Mouse (Mus musculus) forebrain, embryonic 15.5 days (tissue): Measurements from ENCODE around the gene Lingo1. TPM values are rescaled to one million over a fixed set of nuclear protein-coding genes. Genes with fewer than 3 reads are reported as not detected.

Experiments
- ATAC-seq: fragments of 200-750 bp; cut with Nextera tagmentation; replicated peaks from 2 replicates; pipeline ENCODE4 v1.8.0; 2017; ENCODE audit warnings: mild to moderate bottlenecking, moderate TSS enrichment, moderate library complexity
- H3K27ac ChIP-seq: fragments of 300-500 bp; sonication (generic); replicated peaks from 2 replicates; pipeline ENCODE4 v1.5.1; 2015; ENCODE audit warnings: mild to moderate bottlenecking, inconsistent platforms
- H3K27me3 ChIP-seq: fragments of 300-500 bp; sonication (generic); 2 replicates; pipeline ENCODE4 v1.6.1; 2015; ENCODE audit warnings: inconsistent platforms
- H3K36me3 ChIP-seq: fragments of 300-500 bp; sonication (generic); 2 replicates; pipeline ENCODE4 v1.6.1; 2015; ENCODE audit warnings: mild to moderate bottlenecking, inconsistent platforms
- H3K4me1 ChIP-seq: fragments of 300-500 bp; sonication (generic); 2 replicates; pipeline ENCODE4 v1.6.1; 2015; ENCODE audit warnings: inconsistent platforms
- H3K4me2 ChIP-seq: fragments of 300-500 bp; sonication (generic); replicated peaks from 2 replicates; pipeline ENCODE4 v1.6.1; 2015; ENCODE audit warnings: mild to moderate bottlenecking, inconsistent platforms
- H3K4me3 ChIP-seq: fragments of 300-500 bp; sonication (generic); 2 replicates; pipeline ENCODE4 v1.5.1; 2015; ENCODE audit warnings: mild to moderate bottlenecking, inconsistent platforms
- H3K9ac ChIP-seq: fragments of 300-500 bp; sonication (generic); replicated peaks from 2 replicates; pipeline ENCODE4 v1.6.1; 2015; ENCODE audit warnings: mild to moderate bottlenecking, inconsistent platforms
- H3K9me3 ChIP-seq: fragments of 300-500 bp; sonication (generic); 2 replicates; pipeline ENCODE4 v1.6.1; 2016; ENCODE audit warnings: inconsistent platforms
- WGBS: fragments of 180-500 bp; shearing (Covaris S2); methylation state at CpG from one replicate; pipeline ENCODE4 v1.1.7; 2015; ENCODE audit warnings: mixed read lengths; 5-methylcytosine and 5-hydroxymethylcytosine counted together
- polyA plus RNA-seq: library from polyadenylated mRNA; unstranded; fragments of >200 nt; fragmentation: Nextera tagmentation; extraction: Ambion mirVana; gene quantifications from 2 replicates; pipeline ENCODE4 v1.2.1, GENCODE M21; 2015

The Lingo1 gene
- polyA plus RNA-seq, 1 experiment from 2014 or later: 38.4 TPM

GRCm38 (mm10) chr9:56620512-56621371 lies 175.5 kb downstream of the Lingo1 start:
- peaks cover 19% of the 10 kb centered on the region for H3K27me3 ChIP-seq
- ATAC-seq: no peak
- H3K4me3 ChIP-seq: no peak overlapping the region
- peaks cover 10% of the 10 kb centered on the region; the same call in 1 of the 2 replicates for H3K36me3 ChIP-seq
- peaks cover 14% of the 10 kb centered on the region; the same call in 1 of the 2 replicates for H3K4me1 ChIP-seq
- H3K4me2 ChIP-seq: no peak overlapping the region
- no peak overlapping the region for H3K9ac ChIP-seq
- H3K27ac ChIP-seq: no peak overlapping the region
- no peaks in the 10 kb centered on the region for H3K9me3 ChIP-seq
- 21% methylated on average over 42 of the region's 42 CpGs for WGBS

- Histone ChIP-seq H3K9ac (no peak overlapping the region), H3K9me3 (no peaks in the 10 kb centered on the region), H3K27ac (no peak overlapping the region), H3K4me3 (no peak overlapping the region), H3K4me1 (peaks cover 9% of the 10 kb centered on the region; the same call in 1 of the 2 replicates), H3K4me2 (no peak overlapping the region), H3K27me3 (peaks cover 19% of the 10 kb centered on the region), H3K36me3 (peaks cover 10% of the 10 kb centered on the region; the same call in 1 of the 2 replicates)
- no peak for ATAC-seq
- WGBS: 87% methylated on average over 23 of the region's 23 CpGs
Measured at GRCm38 (mm10) chr9:56619715-56620114, 176.6 kb downstream of the Lingo1 start.

- 88% methylated on average over 4 of the region's 4 CpGs for WGBS
- H3K4me1 ChIP-seq: peaks cover 4% of the 10 kb centered on the region; the same call in 1 of the 2 replicates
- H3K27me3 ChIP-seq: peaks cover 19% of the 10 kb centered on the region
- no peaks in the 10 kb centered on the region for H3K9me3 ChIP-seq
- no peak for ATAC-seq
- no peak overlapping the region for H3K27ac ChIP-seq
- H3K36me3 ChIP-seq: peaks cover 10% of the 10 kb centered on the region; the same call in 1 of the 2 replicates
- no peak overlapping the region for H3K4me2 ChIP-seq
- H3K4me3 ChIP-seq: no peak overlapping the region
- H3K9ac ChIP-seq: no peak overlapping the region
Measured at GRCm38 (mm10) chr9:56618660-56619059, 177.6 kb downstream of the Lingo1 start.

- Histone ChIP-seq H3K4me1 (peaks cover 4% of the 10 kb centered on the region; the same call in 1 of the 2 replicates), H3K36me3 (peaks cover 10% of the 10 kb centered on the region; the same call in 1 of the 2 replicates), H3K4me2 (no peak overlapping the region), H3K9me3 (no peaks in the 10 kb centered on the region), H3K27ac (no peak overlapping the region), H3K4me3 (no peak overlapping the region), H3K27me3 (peaks cover 15% of the 10 kb centered on the region), H3K9ac (no peak overlapping the region)
- ATAC-seq: no peak
- WGBS: 83% methylated on average over 3 of the region's 3 CpGs
Measured at GRCm38 (mm10) chr9:56616061-56616460, 180.2 kb downstream of the Lingo1 start.

GRCm38 (mm10) chr9:56612798-56613183 lies 183.5 kb downstream of the Lingo1 start:
- Histone ChIP-seq H3K27me3 (no peaks in the 10 kb centered on the region; the same call in 1 of the 2 replicates), H3K27ac (no peak overlapping the region), H3K9ac (no peak overlapping the region), H3K4me2 (no peak overlapping the region), H3K36me3 (no peaks in the 10 kb centered on the region), H3K9me3 (no peaks in the 10 kb centered on the region), H3K4me3 (no peak overlapping the region), H3K4me1 (peaks cover 22% of the 10 kb centered on the region)
- 65% methylated on average over 12 of the region's 12 CpGs for WGBS
- no peak for ATAC-seq

GRCm38 (mm10) chr9:56611912-56612797 lies 184.1 kb downstream of the Lingo1 start:
- ATAC-seq: no peak
- Histone ChIP-seq H3K4me2 (no peak overlapping the region), H3K9ac (no peak overlapping the region), H3K4me1 (peaks cover 25% of the 10 kb centered on the region), H3K27me3 (no peaks in the 10 kb centered on the region; the same call in 1 of the 2 replicates), H3K4me3 (no peak overlapping the region), H3K36me3 (no peaks in the 10 kb centered on the region), H3K27ac (no peak overlapping the region), H3K9me3 (no peaks in the 10 kb centered on the region)
- 85% methylated on average over 8 of the region's 8 CpGs for WGBS

- no peaks in the 10 kb centered on the region for H3K9me3 ChIP-seq
- no peak for ATAC-seq
- no peak overlapping the region for H3K9ac ChIP-seq
- no peak overlapping the region for H3K4me3 ChIP-seq
- no peak overlapping the region for H3K27ac ChIP-seq
- no peaks in the 10 kb centered on the region; the same call in 1 of the 2 replicates for H3K27me3 ChIP-seq
- WGBS: 75% methylated on average over 6 of the region's 6 CpGs
- peaks cover 31% of the 10 kb centered on the region for H3K4me1 ChIP-seq
- no peak overlapping the region for H3K4me2 ChIP-seq
- no peaks in the 10 kb centered on the region for H3K36me3 ChIP-seq
Measured at GRCm38 (mm10) chr9:56610955-56611354, 185.3 kb downstream of the Lingo1 start.

- Histone ChIP-seq H3K4me2 (no peak overlapping the region), H3K27me3 (no peaks in the 10 kb centered on the region; the same call in 1 of the 2 replicates), H3K4me1 (peaks cover 36% of the 10 kb centered on the region), H3K9ac (no peak overlapping the region), H3K4me3 (no peak overlapping the region), H3K36me3 (no peaks in the 10 kb centered on the region), H3K27ac (no peak overlapping the region), H3K9me3 (no peaks in the 10 kb centered on the region)
- ATAC-seq: no peak
- 66% methylated on average over 5 of the region's 5 CpGs for WGBS
Measured at GRCm38 (mm10) chr9:56610466-56610865, 185.8 kb downstream of the Lingo1 start.

- no peak overlapping the region for H3K9ac ChIP-seq
- no peaks in the 10 kb centered on the region for H3K36me3 ChIP-seq
- no peak overlapping the region for H3K4me2 ChIP-seq
- 14% methylated on average over 5 of the region's 5 CpGs for WGBS
- H3K4me3 ChIP-seq: no peak overlapping the region
- H3K4me1 ChIP-seq: peaks cover 46% of the 10 kb centered on the region
- no peak overlapping the region for H3K27ac ChIP-seq
- H3K9me3 ChIP-seq: no peaks in the 10 kb centered on the region
- ATAC-seq: no peak
- H3K27me3 ChIP-seq: no peaks in the 10 kb centered on the region; the same call in 1 of the 2 replicates
Measured at GRCm38 (mm10) chr9:56609486-56609885, 186.8 kb downstream of the Lingo1 start.

GRCm38 (mm10) chr9:56608691-56609351 lies 187.4 kb downstream of the Lingo1 start:
- no peaks in the 10 kb centered on the region; the same call in 1 of the 2 replicates for H3K27me3 ChIP-seq
- H3K4me3 ChIP-seq: no peak overlapping the region
- peaks cover 49% of the 10 kb centered on the region for H3K4me1 ChIP-seq
- WGBS: 22% methylated on average over 11 of the region's 11 CpGs
- no peak overlapping the region for H3K4me2 ChIP-seq
- no peaks in the 10 kb centered on the region for H3K9me3 ChIP-seq
- H3K36me3 ChIP-seq: no peaks in the 10 kb centered on the region
- ATAC-seq: no peak
- no peak overlapping the region for H3K9ac ChIP-seq
- no peak overlapping the region for H3K27ac ChIP-seq

- Histone ChIP-seq H3K36me3 (no peaks in the 10 kb centered on the region), H3K27ac (peak overlapping the region; percentile 62; the same call in 1 of the 2 replicates), H3K9me3 (no peaks in the 10 kb centered on the region), H3K4me2 (no peak overlapping the region), H3K4me3 (no peak overlapping the region), H3K27me3 (no peaks in the 10 kb centered on the region; the same call in 1 of the 2 replicates), H3K4me1 (peaks cover 49% of the 10 kb centered on the region), H3K9ac (0 out of 2 replicates have a peak overlapping the region, but pooled peaks have one; percentile 5)
- WGBS: 63% methylated on average over 16 of the region's 16 CpGs
- ATAC-seq: 0 out of 2 replicates have a peak, but pooled peaks have one; percentile 20
Measured at GRCm38 (mm10) chr9:56606082-56606740, 190.1 kb downstream of the Lingo1 start.
